Mouse (Mus musculus): ENCODE results near the gene Gskip. TPM values are rescaled to one million over a fixed set of nuclear protein-coding genes. Genes with fewer than 3 reads are reported as not detected.

Gene Gskip
- polyA plus RNA-seq, 1 experiment: 17.4 TPM

DNA sequence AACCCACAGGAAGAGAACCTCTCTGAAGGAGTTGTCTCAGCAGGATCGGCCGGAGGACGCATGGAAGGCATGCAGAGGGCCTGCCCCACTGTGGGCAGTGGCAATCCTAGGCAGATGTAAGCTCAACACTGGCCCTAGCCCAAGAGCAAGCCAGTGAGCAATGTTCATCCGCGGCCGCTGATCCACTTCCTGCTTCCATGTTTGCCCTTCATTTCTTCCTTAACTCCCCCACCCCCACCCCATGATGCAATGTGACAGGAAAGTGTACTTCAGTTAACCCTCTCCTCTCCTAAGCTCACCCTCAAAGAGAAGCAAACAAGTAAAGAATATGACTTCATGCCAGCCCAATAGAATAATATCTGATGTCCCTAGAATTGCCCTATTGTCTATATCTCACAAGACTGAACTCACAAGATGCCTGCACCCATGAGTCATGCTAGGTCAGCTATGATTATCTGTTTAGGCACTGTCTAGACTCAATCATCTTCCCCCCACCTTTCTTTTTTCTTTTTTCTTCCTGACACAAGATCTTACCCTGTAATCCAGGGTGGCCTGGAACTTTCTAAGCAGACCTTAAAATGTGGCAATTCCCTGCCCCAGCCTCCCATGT lies 46.3 kb downstream of the Gskip start:
- TF ChIP-seq CEBPB (IDR thresholded peaks at IDR 0.05; ENCODE audit: insufficient read depth, poor library complexity, severe bottlenecking) (no peak), USF1 (IDR thresholded peaks at IDR 0.05; ENCODE audit: low read depth) (no peak), SRF (IDR thresholded peaks at IDR 0.05; ENCODE audit: control insufficient read depth, insufficient read length, low read depth) (no peak), MYOG (IDR thresholded peaks at IDR 0.05; ENCODE audit: control insufficient read depth in 1 of 3, insufficient read depth in 1 of 3, insufficient read length in 2 of 3, low read depth in 2 of 3) (no peak)
- H3K27me3 ChIP-seq (ENCODE audit: control insufficient read depth, insufficient read depth, insufficient read length): no peaks in the 10 kb centered on the region
- H3K4me3 ChIP-seq: no peak overlapping the region
- no peak overlapping the region for H3K4me2 ChIP-seq (ENCODE audit: low read depth)
- H3K79me2 ChIP-seq (ENCODE audit: control insufficient read depth, insufficient read depth): no peaks in the 10 kb centered on the region
- no peaks in the 10 kb centered on the region for H3K36me3 ChIP-seq (ENCODE audit: control insufficient read depth, insufficient read depth)
- no peak overlapping the region for H3ac ChIP-seq (ENCODE audit: control insufficient read depth, insufficient read length)

DNA sequence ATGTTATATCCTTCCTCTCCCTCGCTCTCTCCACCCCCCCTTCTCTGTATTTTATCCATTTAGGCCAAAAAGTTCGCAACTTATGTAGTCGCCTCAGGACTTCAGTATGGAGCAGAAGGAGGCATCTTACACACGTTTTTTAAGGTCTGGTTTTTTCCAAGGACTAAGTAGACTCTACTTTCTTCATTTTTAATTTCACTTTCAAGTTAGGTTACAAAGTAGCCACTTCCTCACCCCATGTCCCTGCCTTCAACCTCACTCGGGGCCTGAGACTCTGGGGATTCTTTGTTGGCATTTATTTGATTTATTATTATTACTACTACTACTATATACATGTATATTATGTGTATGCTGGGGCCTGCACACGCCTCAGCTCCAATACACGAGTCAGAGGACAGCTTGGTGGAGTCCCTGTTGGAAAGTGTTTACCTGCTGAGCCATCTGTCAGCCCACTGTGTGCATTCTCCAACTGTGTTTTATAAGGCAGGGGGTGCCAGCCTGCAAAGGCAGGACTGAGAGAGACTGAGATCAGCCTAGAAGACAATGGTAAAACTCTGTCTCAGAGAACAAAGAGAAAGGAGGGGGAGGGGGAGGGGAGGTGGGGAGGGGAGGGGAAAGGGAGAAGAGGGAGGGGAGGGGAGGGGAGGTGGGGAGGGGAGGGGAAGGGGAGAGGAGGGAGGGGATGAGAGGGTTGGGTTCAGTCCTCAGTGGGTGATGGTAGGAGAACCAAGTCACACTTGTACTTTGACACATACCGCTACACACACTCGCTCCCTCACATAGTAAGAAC lies 48.9 kb downstream of the Gskip start:
- H3K36me3 ChIP-seq (ENCODE audit: control insufficient read depth, insufficient read depth): no peaks in the 10 kb centered on the region
- no peak overlapping the region for H3ac ChIP-seq (ENCODE audit: control insufficient read depth, insufficient read length)

DNA sequence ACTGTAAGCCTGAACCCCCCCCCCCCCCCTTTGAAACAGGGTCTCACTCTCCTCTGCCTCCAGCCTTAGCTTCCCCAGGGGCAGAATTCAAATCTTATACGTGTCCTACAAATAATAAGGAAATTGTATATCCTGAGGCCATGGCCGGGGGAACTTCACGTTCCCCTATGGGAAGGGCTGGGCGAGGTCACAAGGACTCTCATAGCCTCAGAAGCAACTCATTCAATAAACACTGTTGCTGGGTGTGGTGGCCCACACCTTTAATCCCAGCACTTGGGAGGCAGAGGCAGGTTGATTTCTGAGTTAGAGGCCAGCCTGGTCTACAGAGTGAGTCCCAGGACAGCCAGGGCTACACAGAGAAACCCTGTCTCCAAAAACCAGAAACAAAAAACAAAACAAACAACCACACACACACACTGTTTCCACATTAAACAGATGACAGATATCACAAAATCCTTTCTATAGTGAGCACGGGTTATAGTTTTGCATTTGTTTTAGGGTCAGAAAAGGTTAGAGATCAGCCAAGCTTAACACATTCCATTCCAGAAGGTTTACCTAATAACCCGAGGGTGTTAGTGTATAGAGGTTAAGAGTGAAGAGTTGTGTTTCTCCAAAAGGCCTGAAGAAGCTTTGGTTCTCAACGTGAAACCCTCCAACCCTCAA lies 50.7 kb downstream of the Gskip start:
- Histone ChIP-seq H3ac (ENCODE audit: control insufficient read depth, insufficient read length) (no peak overlapping the region), H3K79me2 (ENCODE audit: control insufficient read depth, insufficient read depth) (no peaks in the 10 kb centered on the region), H3K36me3 (ENCODE audit: control insufficient read depth, insufficient read depth) (no peaks in the 10 kb centered on the region), H3K4me3 (no peak overlapping the region), H3K27me3 (ENCODE audit: control insufficient read depth, insufficient read depth, insufficient read length) (no peaks in the 10 kb centered on the region), H3K4me2 (ENCODE audit: low read depth) (no peak overlapping the region)
- TF ChIP-seq MAX (IDR thresholded peaks at IDR 0.05; ENCODE audit: low read depth): no peak
- no peak for TF ChIP-seq POLR2A (IDR thresholded peaks at IDR 0.05; ENCODE audit: insufficient read length, low read depth)
- no peak for TF ChIP-seq MYOD1 (IDR thresholded peaks at IDR 0.05; ENCODE audit: control insufficient read depth in 1 of 3, insufficient read length in 2 of 3, low read depth in 2 of 3)
- TF ChIP-seq POLR2AphosphoS2 (IDR thresholded peaks at IDR 0.05; ENCODE audit: insufficient read length, low read depth): no peak
- TF ChIP-seq E2F4 (IDR thresholded peaks at IDR 0.05; ENCODE audit: insufficient read depth): no peak
- no peak for TF ChIP-seq SRF (IDR thresholded peaks at IDR 0.05; ENCODE audit: control insufficient read depth, insufficient read length, low read depth)
- no peak for TF ChIP-seq MYOG (IDR thresholded peaks at IDR 0.05; ENCODE audit: control insufficient read depth in 1 of 3, insufficient read depth in 1 of 3, insufficient read length in 2 of 3, low read depth in 2 of 3)
- no peak for TF ChIP-seq TCF12 (IDR thresholded peaks at IDR 0.05; ENCODE audit: insufficient read depth, poor library complexity, severe bottlenecking)
- TF ChIP-seq CEBPB (IDR thresholded peaks at IDR 0.05; ENCODE audit: insufficient read depth, poor library complexity, severe bottlenecking): no peak
- TF ChIP-seq TCF3 (IDR thresholded peaks at IDR 0.05; ENCODE audit: insufficient read length, low read depth): no peak
- no peak for TF ChIP-seq USF1 (IDR thresholded peaks at IDR 0.05; ENCODE audit: low read depth)

More for the DNA sequence above, 48.9 kb downstream of the Gskip start:
- Histone ChIP-seq H3K27me3 (ENCODE audit: control insufficient read depth, insufficient read depth, insufficient read length) (no peaks in the 10 kb centered on the region), H3K4me2 (ENCODE audit: low read depth) (no peak overlapping the region), H3K79me2 (ENCODE audit: control insufficient read depth, insufficient read depth) (no peaks in the 10 kb centered on the region), H3K4me3 (no peak overlapping the region)
- TF ChIP-seq POLR2A (IDR thresholded peaks at IDR 0.05; ENCODE audit: insufficient read length, low read depth) (no peak), MAX (IDR thresholded peaks at IDR 0.05; ENCODE audit: low read depth) (no peak), TCF3 (IDR thresholded peaks at IDR 0.05; ENCODE audit: insufficient read length, low read depth) (no peak), REST (IDR thresholded peaks at IDR 0.05; ENCODE audit: insufficient read depth, insufficient read length) (no peak), CEBPB (IDR thresholded peaks at IDR 0.05; ENCODE audit: insufficient read depth, poor library complexity, severe bottlenecking) (no peak)

DNA sequence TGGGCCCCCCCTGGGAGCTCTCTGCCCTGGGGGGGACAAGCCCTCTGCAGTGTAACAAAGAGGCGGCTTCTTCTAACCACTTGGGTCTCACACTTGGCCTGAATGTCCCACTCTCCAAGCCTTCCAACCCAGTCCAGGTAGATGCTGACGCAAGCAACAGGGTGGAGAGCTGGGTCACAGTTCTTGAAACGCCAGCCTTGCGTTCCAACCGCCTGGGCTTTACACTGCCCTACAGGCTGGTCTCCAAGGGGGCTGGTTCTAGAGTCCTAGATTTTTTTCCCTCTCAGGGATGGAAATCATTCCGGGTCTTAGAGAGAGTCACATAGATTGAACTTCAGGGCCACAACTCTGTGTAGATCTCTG lies 51.2 kb downstream of the Gskip start:
- Histone ChIP-seq H3K79me2 (ENCODE audit: control insufficient read depth, insufficient read depth) (no peaks in the 10 kb centered on the region), H3K27me3 (ENCODE audit: control insufficient read depth, insufficient read depth, insufficient read length) (no peaks in the 10 kb centered on the region), H3K4me3 (no peak overlapping the region), H3K36me3 (ENCODE audit: control insufficient read depth, insufficient read depth) (no peaks in the 10 kb centered on the region), H3K4me2 (ENCODE audit: low read depth) (no peak overlapping the region), H3ac (ENCODE audit: control insufficient read depth, insufficient read length) (no peak overlapping the region)
- TF ChIP-seq POLR2A (IDR thresholded peaks at IDR 0.05; ENCODE audit: insufficient read length, low read depth): no peak

DNA sequence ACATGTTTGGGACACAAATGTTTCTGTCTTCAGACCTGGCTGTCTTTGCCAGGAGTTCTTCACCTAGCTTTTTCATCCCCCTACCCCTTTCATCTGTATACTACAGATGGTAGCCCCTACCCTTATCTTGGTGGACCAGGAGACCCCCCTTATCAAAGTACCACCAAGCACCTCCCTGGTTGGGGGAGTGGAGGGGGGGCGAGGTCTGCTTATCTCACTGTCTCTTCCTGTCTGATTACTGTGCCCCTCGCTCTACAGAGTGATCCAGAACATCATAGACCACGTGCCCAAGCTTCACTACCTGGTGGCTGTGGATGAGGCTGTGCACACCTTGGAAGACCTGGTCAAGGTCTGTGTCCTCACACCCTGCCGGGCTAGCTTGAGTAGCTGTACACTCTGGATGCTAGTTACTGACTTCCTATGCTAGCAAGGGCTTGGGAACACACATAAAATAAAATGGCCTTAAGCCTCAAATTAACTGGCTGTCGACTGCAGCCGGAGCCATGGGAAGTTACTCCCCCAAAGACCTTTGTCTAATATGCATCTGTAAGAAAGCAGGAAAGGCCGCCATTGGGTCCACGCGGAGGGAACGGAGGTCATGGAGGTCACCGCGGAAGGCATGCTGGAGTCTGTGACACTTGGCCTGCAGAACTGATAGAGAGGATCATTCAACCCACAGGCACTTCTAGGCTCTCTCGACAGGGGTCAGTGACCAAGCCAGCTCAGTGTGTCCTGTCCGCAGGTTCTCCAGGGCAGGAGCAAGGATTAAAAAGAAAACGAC lies 53.9 kb downstream of the Gskip start:
- Histone ChIP-seq H3ac (ENCODE audit: control insufficient read depth, insufficient read length) (no peak overlapping the region), H3K4me3 (no peak overlapping the region), H3K4me2 (ENCODE audit: low read depth) (no peak overlapping the region), H3K79me2 (ENCODE audit: control insufficient read depth, insufficient read depth) (no peaks in the 10 kb centered on the region), H3K27me3 (ENCODE audit: control insufficient read depth, insufficient read depth, insufficient read length) (no peaks in the 10 kb centered on the region), H3K36me3 (ENCODE audit: control insufficient read depth, insufficient read depth) (no peaks in the 10 kb centered on the region)
- TF ChIP-seq MYOG (IDR thresholded peaks at IDR 0.05; ENCODE audit: control insufficient read depth in 1 of 3, insufficient read depth in 1 of 3, insufficient read length in 2 of 3, low read depth in 2 of 3): no peak

All from myocyte (in vitro differentiated cells).